Mouse (Mus musculus): ENCODE results near the gene B3gnt2. TPM values are rescaled to one million over a fixed set of nuclear protein-coding genes. Genes with fewer than 3 reads are reported as not detected.

Gene B3gnt2
- polyA plus RNA-seq, 1 experiment: 20.5 TPM

DNA sequence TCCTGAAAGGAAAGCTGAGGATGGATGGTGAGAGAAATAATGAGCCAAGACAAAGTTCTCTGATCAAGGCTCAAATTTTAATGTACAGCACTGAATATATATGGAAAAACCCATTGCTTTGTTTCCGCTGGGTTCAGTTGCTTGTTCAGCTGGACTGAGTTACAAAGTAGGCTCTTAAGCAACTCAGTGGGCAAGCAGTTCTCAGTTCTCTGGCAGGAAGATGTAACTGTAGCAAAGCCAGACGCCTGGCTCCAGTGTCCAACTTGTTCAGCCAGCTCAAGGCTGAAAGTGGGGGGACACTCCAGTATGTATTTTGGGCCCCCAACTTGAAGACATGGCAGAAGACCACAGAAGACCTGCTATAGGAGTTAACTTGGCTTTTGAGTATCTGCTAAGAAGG is 72.9 kb downstream of the B3gnt2 start:
- Histone ChIP-seq H3K27ac (ENCODE audit: insufficient read depth, low read depth, low read length) (no peak overlapping the region), H3K4me3 (ENCODE audit: insufficient read depth, low read length) (no peak overlapping the region), H3K4me1 (ENCODE audit: control insufficient read depth, insufficient read depth, low read length) (peaks cover 30% of the 10 kb centered on the region)
- TF ChIP-seq CTCF (IDR thresholded peaks at IDR 0.05; ENCODE audit: low read depth, low read length) (no peak), POLR2A (IDR thresholded peaks at IDR 0.05; ENCODE audit: borderline replicate concordance, low read depth, low read length) (no peak)

GRCm38 (mm10) chr11:22784477-22784876 is 76.3 kb downstream of the B3gnt2 start:
- Histone ChIP-seq H3K4me1 (ENCODE audit: control insufficient read depth, insufficient read depth, low read length) (peaks cover 56% of the 10 kb centered on the region), H3K4me3 (ENCODE audit: insufficient read depth, low read length) (no peak overlapping the region), H3K27ac (ENCODE audit: insufficient read depth, low read depth, low read length) (peak overlapping the region; percentile 84)
- TF ChIP-seq CTCF (IDR thresholded peaks at IDR 0.05; ENCODE audit: low read depth, low read length) (no peak), POLR2A (IDR thresholded peaks at IDR 0.05; ENCODE audit: borderline replicate concordance, low read depth, low read length) (no peak)

DNA sequence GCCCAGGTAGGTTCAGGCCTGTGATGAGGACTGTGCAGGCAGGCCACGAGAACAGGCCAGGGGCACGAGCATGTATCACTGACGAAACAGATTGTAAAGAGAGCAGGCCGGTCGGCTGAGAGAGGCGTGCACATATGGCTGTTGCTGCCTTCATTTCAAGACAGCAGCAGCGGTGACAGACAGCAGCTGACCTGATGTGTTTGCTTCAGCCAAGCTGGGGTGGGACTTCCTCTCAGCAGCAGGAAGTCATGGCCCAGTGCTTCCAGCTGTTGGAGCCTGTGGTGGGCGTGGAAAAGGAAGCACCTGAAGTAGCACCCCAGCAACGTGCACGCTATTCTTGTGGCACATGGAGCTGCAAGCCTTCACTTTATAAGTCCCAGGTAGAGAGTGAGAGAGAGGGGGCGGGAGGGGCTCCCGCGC is 78.0 kb downstream of the B3gnt2 start:
- TF ChIP-seq CTCF (IDR thresholded peaks at IDR 0.05; ENCODE audit: low read depth, low read length) (no peak), POLR2A (IDR thresholded peaks at IDR 0.05; ENCODE audit: borderline replicate concordance, low read depth, low read length) (no peak)
- H3K4me1 ChIP-seq (ENCODE audit: control insufficient read depth, insufficient read depth, low read length): peaks cover 63% of the 10 kb centered on the region
- no peak overlapping the region for H3K4me3 ChIP-seq (ENCODE audit: insufficient read depth, low read length)
- H3K27ac ChIP-seq (ENCODE audit: insufficient read depth, low read depth, low read length): no peak overlapping the region

DNA sequence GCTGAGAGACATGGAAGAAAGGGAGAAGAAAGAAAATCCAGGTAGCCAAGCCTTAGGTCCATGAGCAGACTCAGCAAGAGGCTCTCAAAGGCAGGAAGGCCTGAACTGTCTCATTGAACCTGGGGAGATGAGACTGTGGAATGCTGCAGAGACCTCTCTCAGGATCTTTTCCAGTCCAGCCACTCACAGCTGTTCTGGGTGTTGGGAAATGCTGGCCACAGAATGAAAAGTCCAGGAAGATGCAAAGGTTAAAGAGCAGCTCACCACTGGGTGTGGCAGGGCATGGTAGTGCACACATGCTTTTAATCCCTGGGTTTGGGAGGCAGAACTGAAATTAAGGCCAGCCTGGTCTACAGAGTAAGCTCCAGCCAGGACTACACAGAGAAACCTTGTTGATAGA is 79.6 kb downstream of the B3gnt2 start:
- peaks cover 63% of the 10 kb centered on the region for H3K4me1 ChIP-seq (ENCODE audit: control insufficient read depth, insufficient read depth, low read length)
- no peak overlapping the region for H3K4me3 ChIP-seq (ENCODE audit: insufficient read depth, low read length)
- peak overlapping the region; percentile 84 for H3K27ac ChIP-seq (ENCODE audit: insufficient read depth, low read depth, low read length)
- TF ChIP-seq CTCF (IDR thresholded peaks at IDR 0.05; ENCODE audit: low read depth, low read length) (no peak), POLR2A (IDR thresholded peaks at IDR 0.05; ENCODE audit: borderline replicate concordance, low read depth, low read length) (no peak)

DNA sequence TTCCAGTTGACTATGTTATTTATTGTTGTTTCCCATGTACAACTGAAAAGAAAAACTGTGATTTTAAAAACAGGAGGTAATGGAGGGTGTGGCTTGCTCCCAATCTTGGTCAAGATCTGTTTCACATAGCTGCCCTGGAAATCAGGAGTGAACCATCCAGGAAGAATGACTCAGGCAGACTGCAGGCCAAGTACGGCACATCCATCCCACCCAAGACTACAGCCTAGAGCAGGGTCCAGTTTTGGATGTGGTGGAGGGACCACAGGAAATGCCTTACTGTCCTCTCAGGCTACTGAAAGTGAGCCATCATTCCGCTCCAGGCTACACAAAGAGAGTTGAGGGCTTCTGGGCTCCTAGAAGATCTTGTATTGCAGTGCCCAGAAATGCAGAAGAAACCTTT is 80.0 kb downstream of the B3gnt2 start:
- peaks cover 59% of the 10 kb centered on the region for H3K4me1 ChIP-seq (ENCODE audit: control insufficient read depth, insufficient read depth, low read length)
- TF ChIP-seq CTCF (IDR thresholded peaks at IDR 0.05; ENCODE audit: low read depth, low read length) (no peak), POLR2A (IDR thresholded peaks at IDR 0.05; ENCODE audit: borderline replicate concordance, low read depth, low read length) (no peak)
- peak overlapping the region; percentile 84 for H3K27ac ChIP-seq (ENCODE audit: insufficient read depth, low read depth, low read length)
- H3K4me3 ChIP-seq (ENCODE audit: insufficient read depth, low read length): no peak overlapping the region

- peaks cover 56% of the 10 kb centered on the region for H3K4me1 ChIP-seq (ENCODE audit: control insufficient read depth, insufficient read depth, low read length)
- H3K4me3 ChIP-seq (ENCODE audit: insufficient read depth, low read length): no peak overlapping the region
- no peak for TF ChIP-seq CTCF (IDR thresholded peaks at IDR 0.05; ENCODE audit: low read depth, low read length)
- TF ChIP-seq POLR2A (IDR thresholded peaks at IDR 0.05; ENCODE audit: borderline replicate concordance, low read depth, low read length): no peak
- peak overlapping the region; percentile 84 for H3K27ac ChIP-seq (ENCODE audit: insufficient read depth, low read depth, low read length)
Observed at GRCm38 (mm10) chr11:22779821-22780551, 80.8 kb downstream of the B3gnt2 start.

DNA sequence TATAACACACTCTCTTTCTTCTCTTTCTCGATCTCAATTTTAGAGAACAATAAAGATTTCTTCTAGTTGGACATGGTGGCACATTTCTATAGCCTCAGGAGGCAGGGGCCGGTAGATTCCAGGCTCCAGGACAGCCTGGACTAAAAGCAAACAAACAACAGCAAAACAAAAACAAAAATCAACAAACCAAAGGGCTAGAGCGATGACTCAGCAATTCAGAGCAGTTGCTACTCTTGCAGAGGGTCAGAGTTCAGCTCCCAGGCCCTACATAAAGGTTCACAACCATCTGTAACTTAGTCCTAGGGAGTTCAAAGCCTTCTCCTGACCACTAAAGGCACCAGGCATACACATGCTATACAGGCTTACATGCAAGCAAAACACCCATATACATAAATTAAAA is 82.2 kb downstream of the B3gnt2 start:
- Histone ChIP-seq H3K4me3 (ENCODE audit: insufficient read depth, low read length) (no peak overlapping the region), H3K4me1 (ENCODE audit: control insufficient read depth, insufficient read depth, low read length) (peaks cover 48% of the 10 kb centered on the region), H3K27ac (ENCODE audit: insufficient read depth, low read depth, low read length) (no peak overlapping the region)
- no peak for TF ChIP-seq POLR2A (IDR thresholded peaks at IDR 0.05; ENCODE audit: borderline replicate concordance, low read depth, low read length)
- no peak for TF ChIP-seq CTCF (IDR thresholded peaks at IDR 0.05; ENCODE audit: low read depth, low read length)

GRCm38 (mm10) chr11:22777531-22777930 is 83.2 kb downstream of the B3gnt2 start:
- TF ChIP-seq CTCF (IDR thresholded peaks at IDR 0.05; ENCODE audit: low read depth, low read length) (no peak), POLR2A (IDR thresholded peaks at IDR 0.05; ENCODE audit: borderline replicate concordance, low read depth, low read length) (no peak)
- no peak overlapping the region for H3K27ac ChIP-seq (ENCODE audit: insufficient read depth, low read depth, low read length)
- peaks cover 38% of the 10 kb centered on the region for H3K4me1 ChIP-seq (ENCODE audit: control insufficient read depth, insufficient read depth, low read length)
- no peak overlapping the region for H3K4me3 ChIP-seq (ENCODE audit: insufficient read depth, low read length)

GRCm38 (mm10) chr11:22774821-22775220 is 85.9 kb downstream of the B3gnt2 start:
- Histone ChIP-seq H3K4me1 (ENCODE audit: control insufficient read depth, insufficient read depth, low read length) (peaks cover 19% of the 10 kb centered on the region), H3K4me3 (ENCODE audit: insufficient read depth, low read length) (no peak overlapping the region), H3K27ac (ENCODE audit: insufficient read depth, low read depth, low read length) (no peak overlapping the region)
- TF ChIP-seq CTCF (IDR thresholded peaks at IDR 0.05; ENCODE audit: low read depth, low read length) (no peak), POLR2A (IDR thresholded peaks at IDR 0.05; ENCODE audit: borderline replicate concordance, low read depth, low read length) (no peak)

GRCm38 (mm10) chr11:22766238-22766637 is 94.5 kb downstream of the B3gnt2 start:
- peaks cover 7% of the 10 kb centered on the region for H3K4me1 ChIP-seq (ENCODE audit: control insufficient read depth, insufficient read depth, low read length)
- no peak overlapping the region for H3K27ac ChIP-seq (ENCODE audit: insufficient read depth, low read depth, low read length)

More at GRCm38 (mm10) chr11:22766238-22766637, 94.5 kb downstream of the B3gnt2 start:
- TF ChIP-seq POLR2A (IDR thresholded peaks at IDR 0.05; ENCODE audit: borderline replicate concordance, low read depth, low read length) (no peak), CTCF (IDR thresholded peaks at IDR 0.05; ENCODE audit: low read depth, low read length) (no peak)
- no peak overlapping the region for H3K4me3 ChIP-seq (ENCODE audit: insufficient read depth, low read length)
